Mouse (Mus musculus): ENCODE measurements around the gene Sorcs3.

The Sorcs3 gene

GRCm38 (mm10) chr19:48378006-48378540, 172.2 kb downstream of the Sorcs3 start:
- no peak for DNase-seq (ENCODE audit: low read depth, low spot score)

GRCm38 (mm10) chr19:48391551-48391950, 185.7 kb downstream of the Sorcs3 start:
- DNase-seq (ENCODE audit: low read depth, low spot score) = no peak

GRCm38 (mm10) chr19:48404774-48405495, 199.1 kb downstream of the Sorcs3 start:
- DNase-seq (ENCODE audit: low read depth, low spot score) = no peak

GRCm38 (mm10) chr19:48408221-48408620, 202.4 kb downstream of the Sorcs3 start:
- no peak for DNase-seq (ENCODE audit: low read depth, low spot score)

GRCm38 (mm10) chr19:48411332-48411731, 205.5 kb downstream of the Sorcs3 start:
- DNase-seq (ENCODE audit: low read depth, low spot score) = no peak

GRCm38 (mm10) chr19:48413836-48414235, 208.0 kb downstream of the Sorcs3 start:
- DNase-seq (ENCODE audit: low read depth, low spot score) = no peak

- DNase-seq (ENCODE audit: low read depth, low spot score) = no peak
These were observed 212.5 kb downstream of the Sorcs3 start for GRCm38 (mm10) chr19:48418356-48418755.

- no peak for DNase-seq (ENCODE audit: low read depth, low spot score)
These were observed 223.4 kb downstream of the Sorcs3 start for GRCm38 (mm10) chr19:48429263-48429662.

- DNase-seq (ENCODE audit: low read depth, low spot score) = no peak
These were observed 223.9 kb downstream of the Sorcs3 start for GRCm38 (mm10) chr19:48429755-48430154.

GRCm38 (mm10) chr19:48430328-48430727, 224.5 kb downstream of the Sorcs3 start:
- DNase-seq (ENCODE audit: low read depth, low spot score) = no peak

- no peak for DNase-seq (ENCODE audit: low read depth, low spot score)
These were observed 232.6 kb downstream of the Sorcs3 start for GRCm38 (mm10) chr19:48438450-48438849.

- DNase-seq (ENCODE audit: low read depth, low spot score) = no peak
These were observed 255.3 kb downstream of the Sorcs3 start for GRCm38 (mm10) chr19:48461141-48461540.

- no peak for DNase-seq (ENCODE audit: low read depth, low spot score)
These were observed 256.6 kb downstream of the Sorcs3 start for GRCm38 (mm10) chr19:48462426-48462825.

GRCm38 (mm10) chr19:48463494-48463893, 257.7 kb downstream of the Sorcs3 start:
- no peak for DNase-seq (ENCODE audit: low read depth, low spot score)

- DNase-seq (ENCODE audit: low read depth, low spot score) = no peak
These were observed 261.6 kb downstream of the Sorcs3 start for GRCm38 (mm10) chr19:48467471-48467870.

- no peak for DNase-seq (ENCODE audit: low read depth, low spot score)
These were observed 264.1 kb downstream of the Sorcs3 start for GRCm38 (mm10) chr19:48469791-48470410.

GRCm38 (mm10) chr19:48471927-48472326, 266.1 kb downstream of the Sorcs3 start:
- no peak for DNase-seq (ENCODE audit: low read depth, low spot score)

- no peak for DNase-seq (ENCODE audit: low read depth, low spot score)
These were observed 270.1 kb downstream of the Sorcs3 start for GRCm38 (mm10) chr19:48475784-48476410.

- no peak for DNase-seq (ENCODE audit: low read depth, low spot score)
These were observed 273.0 kb downstream of the Sorcs3 start for GRCm38 (mm10) chr19:48478864-48479263.

- DNase-seq (ENCODE audit: low read depth, low spot score) = no peak
These were observed 277.1 kb downstream of the Sorcs3 start for GRCm38 (mm10) chr19:48482946-48483345.

GRCm38 (mm10) chr19:48491111-48491510, 285.3 kb downstream of the Sorcs3 start:
- no peak for DNase-seq (ENCODE audit: low read depth, low spot score)

GRCm38 (mm10) chr19:48503896-48504620, 298.2 kb downstream of the Sorcs3 start:
- DNase-seq (ENCODE audit: low read depth, low spot score) = no peak

Measured in c-Kit-negative CD71-positive TER-119-positive erythroid progenitor cells, embryonic 14.5 days (primary cell).